27 mouse cellular contexts compared by ENCODE assay signal in the genomic region with DNA sequence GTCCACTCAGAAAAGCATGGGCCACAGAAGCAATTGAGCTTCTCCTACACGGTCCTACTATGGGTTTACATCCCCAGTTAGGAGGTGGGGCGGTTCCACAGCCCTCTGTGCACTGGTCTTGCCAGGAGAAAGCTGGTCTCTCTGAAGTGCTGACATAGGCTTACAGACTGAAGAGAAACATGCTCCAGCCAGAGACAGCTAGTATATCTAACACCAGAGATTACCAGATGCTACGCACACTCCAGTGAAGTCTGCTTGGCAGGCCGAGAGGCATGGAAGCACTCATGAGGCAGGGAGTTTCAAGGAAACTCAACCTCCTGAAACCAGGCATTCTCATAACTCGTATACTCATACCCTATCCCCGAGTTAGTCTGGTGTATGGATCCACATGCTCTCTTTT. TPM values are rescaled to one million over a fixed set of nuclear protein-coding genes. Genes with fewer than 3 reads are reported as not detected.
"Had no signal": no experiment of that assay in that cellular context is flagged by ENCODE, and none has a peak within 500 bp of the region (broad histone marks: within the 10 kb centered on the region; RNA-seq: fewer than 3 reads in every experiment).

No protein-coding gene starts in this region.

- DNase-seq: gastrocnemius, adult 2 months; gastrocnemius, postnatal 10 days; gastrocnemius, postnatal 25 days; heart, adult 18-20 months; heart, postnatal 14 days; heart, postnatal 36 days; kidney, adult 11 months; kidney, adult 2 months; kidney, adult 9 months; kidney, postnatal 14 days; kidney, postnatal 36 days; layer of hippocampus, adult 9-11 months; layer of hippocampus, postnatal 36 days; left cerebral cortex, postnatal 4 days had no signal

- H3K4me3 ChIP-seq: gastrocnemius, adult 2 months; heart, embryonic 13.5 days; heart, embryonic 15.5 days; hindbrain, embryonic 13.5 days; hindbrain, embryonic 15.5 days; kidney, embryonic 15.5 days; limb, embryonic 13.5 days; limb, embryonic 15.5 days; liver, embryonic 12.5 days had no signal

- ATAC-seq: hindbrain, postnatal 0 days; intestine, embryonic 16.5 days; liver, embryonic 12.5 days had no signal

- H3K4me1 ChIP-seq: heart, embryonic 13.5 days; heart, embryonic 15.5 days; hindbrain, embryonic 13.5 days; hindbrain, embryonic 15.5 days; kidney, embryonic 15.5 days; limb, embryonic 13.5 days; limb, embryonic 15.5 days; liver, embryonic 12.5 days had no signal

- H3K9me3 ChIP-seq: heart, embryonic 13.5 days; heart, embryonic 15.5 days; hindbrain, embryonic 15.5 days; kidney, embryonic 15.5 days; limb, embryonic 15.5 days; liver, embryonic 12.5 days had no signal

- H3K9ac ChIP-seq: heart, embryonic 13.5 days; heart, embryonic 15.5 days; hindbrain, embryonic 13.5 days; hindbrain, embryonic 15.5 days; kidney, embryonic 15.5 days; limb, embryonic 13.5 days; limb, embryonic 15.5 days; liver, embryonic 12.5 days; liver, embryonic 14.5 days had no signal

- H3K36me3 ChIP-seq: heart, embryonic 13.5 days; heart, embryonic 15.5 days; kidney, embryonic 15.5 days; limb, embryonic 15.5 days; liver, embryonic 12.5 days had no signal

- H3K27me3 ChIP-seq: heart, embryonic 13.5 days; heart, embryonic 15.5 days; hindbrain, embryonic 13.5 days; hindbrain, embryonic 15.5 days; kidney, embryonic 15.5 days; limb, embryonic 13.5 days; limb, embryonic 15.5 days; liver, embryonic 12.5 days had no signal

- H3K27ac ChIP-seq: gastrocnemius, adult 2 months; heart, embryonic 13.5 days; heart, embryonic 15.5 days; hindbrain, embryonic 13.5 days; hindbrain, embryonic 15.5 days; hindbrain, postnatal 0 days; kidney, embryonic 15.5 days; kidney, postnatal 0 days; limb, embryonic 13.5 days; limb, embryonic 15.5 days; liver, embryonic 12.5 days; liver, embryonic 14.5 days had no signal

RNA-seq across cellular contexts. Expression of a gene that starts 30.0 kb away (rescaled TPM):
- total RNA-seq: granulocyte monocyte progenitor cell, adult 5-6 weeks had no signal
